Mouse (Mus musculus): ENCODE measurements around the gene Mxd4. TPM values are rescaled to one million over a fixed set of nuclear protein-coding genes. Genes with fewer than 3 reads are reported as not detected.

Gene Mxd4
- polyA plus RNA-seq, 1 experiment: 51.1 TPM

DNA sequence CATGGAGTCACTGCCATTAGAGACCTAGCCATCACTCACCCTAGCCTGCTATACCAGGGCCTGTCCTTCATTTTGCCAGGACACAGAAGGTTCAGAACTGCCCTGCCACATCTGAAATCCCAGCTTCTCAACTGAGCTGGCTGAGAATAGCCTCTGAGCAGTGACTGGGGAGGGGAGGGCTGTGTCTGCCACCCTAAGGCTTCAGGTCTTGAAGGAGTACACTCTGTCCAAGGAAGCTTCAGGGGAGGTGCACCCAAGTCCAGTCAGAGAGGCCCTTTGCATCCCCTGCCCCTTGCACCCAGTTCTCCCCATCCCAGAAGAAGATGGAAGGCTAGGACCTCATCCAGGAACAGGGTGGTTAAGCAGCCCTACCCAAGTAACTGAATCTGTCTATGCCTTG lies 1.7 kb downstream of the Mxd4 start:
- H3K27ac ChIP-seq (ENCODE audit: control insufficient read depth, insufficient read depth, low read depth, low read length, poor library complexity): no peak overlapping the region
- peaks cover 7% of the 10 kb centered on the region; the same call in 1 of the 2 replicates for H3K4me1 ChIP-seq (ENCODE audit: control insufficient read depth, insufficient read depth, low read length)
- no peak overlapping the region for H3K4me3 ChIP-seq (replicated peaks; ENCODE audit: control insufficient read depth, low read depth, low read length)
- TF ChIP-seq POLR2A (IDR thresholded peaks at IDR 0.05; ENCODE audit: borderline replicate concordance, control insufficient read depth, low read depth, low read length): no peak
- no peak for TF ChIP-seq CTCF (IDR thresholded peaks at IDR 0.05; ENCODE audit: control insufficient read depth, insufficient read depth, low read length)

DNA sequence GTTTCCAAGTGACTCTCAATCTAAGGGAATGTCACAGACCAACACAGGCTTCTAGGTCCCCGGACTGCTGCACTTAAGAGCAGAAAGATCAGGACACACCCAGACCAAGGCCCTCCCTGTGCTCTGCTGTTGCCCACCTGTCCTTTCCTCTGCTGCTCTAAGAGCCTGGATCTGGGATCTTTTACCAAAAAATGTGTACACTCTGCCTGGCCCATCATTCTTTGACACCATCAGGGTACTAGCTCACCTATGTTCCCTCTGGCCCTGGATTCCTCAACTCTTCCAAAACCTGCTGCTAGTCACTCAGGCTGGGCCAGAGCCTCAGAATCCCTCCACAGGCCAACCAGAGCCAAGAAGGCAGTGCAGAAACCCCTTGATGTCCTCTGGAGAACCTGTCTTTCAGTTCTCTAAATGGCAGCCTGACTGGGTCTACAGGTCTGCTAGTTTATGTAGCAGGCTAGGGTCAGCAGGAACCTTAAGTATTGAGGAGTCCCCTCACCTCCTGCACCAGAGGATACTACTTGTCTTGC lies 2.4 kb downstream of the Mxd4 start:
- Histone ChIP-seq H3K27ac (ENCODE audit: control insufficient read depth, insufficient read depth, low read depth, low read length, poor library complexity) (no peak overlapping the region), H3K4me1 (ENCODE audit: control insufficient read depth, insufficient read depth, low read length) (peaks cover 7% of the 10 kb centered on the region; the same call in 1 of the 2 replicates), H3K4me3 (replicated peaks; ENCODE audit: control insufficient read depth, low read depth, low read length) (no peak overlapping the region)
- 86% methylated on average over 1 of the region's 1 CpGs for WGBS
- TF ChIP-seq POLR2A (IDR thresholded peaks at IDR 0.05; ENCODE audit: borderline replicate concordance, control insufficient read depth, low read depth, low read length) (no peak), CTCF (IDR thresholded peaks at IDR 0.05; ENCODE audit: control insufficient read depth, insufficient read depth, low read length) (no peak)

GRCm38 (mm10) chr5:34183976-34184375 lies 3.5 kb downstream of the Mxd4 start:
- TF ChIP-seq POLR2A (IDR thresholded peaks at IDR 0.05; ENCODE audit: borderline replicate concordance, control insufficient read depth, low read depth, low read length): no peak
- TF ChIP-seq CTCF (IDR thresholded peaks at IDR 0.05; ENCODE audit: control insufficient read depth, insufficient read depth, low read length): no peak
- Histone ChIP-seq H3K4me3 (replicated peaks; ENCODE audit: control insufficient read depth, low read depth, low read length) (no peak overlapping the region), H3K27ac (ENCODE audit: control insufficient read depth, insufficient read depth, low read depth, low read length, poor library complexity) (no peak overlapping the region), H3K4me1 (ENCODE audit: control insufficient read depth, insufficient read depth, low read length) (peaks cover 2% of the 10 kb centered on the region; the same call in 1 of the 2 replicates)
- 84% methylated on average over 3 of the region's 3 CpGs for whole genome bisulfite sequencing

DNA sequence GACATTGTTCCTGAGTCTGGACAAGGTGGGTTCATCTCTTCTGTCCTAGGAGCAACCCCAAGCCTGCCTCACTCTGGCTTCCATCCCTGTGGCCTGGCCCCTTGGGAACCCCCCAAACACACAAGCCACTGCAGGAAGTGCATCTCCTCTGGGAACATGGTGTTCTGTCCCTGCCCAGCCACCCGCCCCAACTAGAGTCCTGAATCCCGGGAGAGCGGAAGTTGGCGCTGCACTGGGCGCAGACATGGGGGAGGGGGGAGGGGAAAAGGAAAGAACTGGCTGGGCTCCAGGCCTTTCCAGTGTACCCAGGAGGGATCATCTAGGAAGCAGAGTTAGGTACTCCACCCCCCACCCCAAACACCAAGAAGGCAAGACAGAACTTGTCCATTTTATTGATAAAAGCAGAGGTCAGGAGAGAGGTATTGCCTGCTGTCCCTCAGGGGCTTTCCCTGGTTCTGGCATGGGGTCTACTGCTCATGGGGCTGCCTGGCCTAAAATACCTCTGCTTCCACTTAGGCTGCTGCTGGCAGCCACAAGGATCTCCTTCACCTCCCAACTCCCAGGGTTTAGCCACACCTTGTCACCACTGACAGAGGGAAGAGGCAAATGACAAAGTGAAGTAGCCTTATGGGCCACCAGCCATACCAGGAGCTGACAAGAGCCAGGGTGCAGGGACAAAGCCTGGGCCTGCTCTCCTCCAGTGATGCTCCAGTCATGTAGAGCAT lies 4.2 kb downstream of the Mxd4 start:
- H3K4me3 ChIP-seq (replicated peaks; ENCODE audit: control insufficient read depth, low read depth, low read length): no peak overlapping the region
- no peak overlapping the region for H3K27ac ChIP-seq (ENCODE audit: control insufficient read depth, insufficient read depth, low read depth, low read length, poor library complexity)
- WGBS: 78% methylated on average over 5 of the region's 5 CpGs
- H3K4me1 ChIP-seq (ENCODE audit: control insufficient read depth, insufficient read depth, low read length): no peaks in the 10 kb centered on the region; the same call in 1 of the 2 replicates
- TF ChIP-seq POLR2A (IDR thresholded peaks at IDR 0.05; ENCODE audit: borderline replicate concordance, control insufficient read depth, low read depth, low read length) (no peak), CTCF (IDR thresholded peaks at IDR 0.05; ENCODE audit: control insufficient read depth, insufficient read depth, low read length) (no peak)

GRCm38 (mm10) chr5:34182486-34182885 lies 5.0 kb downstream of the Mxd4 start:
- WGBS: 45% methylated on average over 3 of the region's 3 CpGs
- no peaks in the 10 kb centered on the region; the same call in 1 of the 2 replicates for H3K4me1 ChIP-seq (ENCODE audit: control insufficient read depth, insufficient read depth, low read length)

DNA sequence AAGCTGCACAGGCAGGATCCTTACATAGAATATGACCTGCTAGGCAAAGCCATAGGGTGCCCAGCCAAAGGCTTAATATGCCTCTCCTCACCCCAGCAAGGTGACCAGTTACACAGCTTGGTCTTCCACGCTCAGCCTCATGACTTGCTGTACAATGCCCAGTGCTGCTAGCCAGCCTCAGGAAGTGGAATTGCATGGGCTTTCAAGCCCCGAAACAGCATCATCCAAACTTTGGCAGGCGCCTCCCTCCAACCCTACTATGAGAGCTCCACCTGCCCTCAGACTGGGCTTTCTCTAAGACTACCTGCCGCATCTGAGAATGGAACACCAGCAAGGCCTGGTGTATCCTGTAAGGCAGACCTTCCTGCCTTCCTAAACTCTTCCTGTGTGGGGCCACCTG lies 9.7 kb downstream of the Mxd4 start:
- WGBS: 92% methylated on average over 4 of the region's 4 CpGs
- Histone ChIP-seq H3K27ac (ENCODE audit: control insufficient read depth, insufficient read depth, low read depth, low read length, poor library complexity) (no peak overlapping the region), H3K4me1 (ENCODE audit: control insufficient read depth, insufficient read depth, low read length) (no peaks in the 10 kb centered on the region), H3K4me3 (replicated peaks; ENCODE audit: control insufficient read depth, low read depth, low read length) (no peak overlapping the region)
- TF ChIP-seq POLR2A (IDR thresholded peaks at IDR 0.05; ENCODE audit: borderline replicate concordance, control insufficient read depth, low read depth, low read length): no peak
- no peak for TF ChIP-seq CTCF (IDR thresholded peaks at IDR 0.05; ENCODE audit: control insufficient read depth, insufficient read depth, low read length)

More at GRCm38 (mm10) chr5:34182486-34182885, 5.0 kb downstream of the Mxd4 start:
- no peak for TF ChIP-seq POLR2A (IDR thresholded peaks at IDR 0.05; ENCODE audit: borderline replicate concordance, control insufficient read depth, low read depth, low read length)
- TF ChIP-seq CTCF (IDR thresholded peaks at IDR 0.05; ENCODE audit: control insufficient read depth, insufficient read depth, low read length): no peak
- no peak overlapping the region for H3K27ac ChIP-seq (ENCODE audit: control insufficient read depth, insufficient read depth, low read depth, low read length, poor library complexity)
- H3K4me3 ChIP-seq (replicated peaks; ENCODE audit: control insufficient read depth, low read depth, low read length): no peak overlapping the region

GRCm38 (mm10) chr5:34177091-34177490 lies 10.4 kb downstream of the Mxd4 start:
- no peaks in the 10 kb centered on the region for H3K4me1 ChIP-seq (ENCODE audit: control insufficient read depth, insufficient read depth, low read length)
- no peak for TF ChIP-seq POLR2A (IDR thresholded peaks at IDR 0.05; ENCODE audit: borderline replicate concordance, control insufficient read depth, low read depth, low read length)
- no peak for TF ChIP-seq CTCF (IDR thresholded peaks at IDR 0.05; ENCODE audit: control insufficient read depth, insufficient read depth, low read length)
- no peak overlapping the region for H3K27ac ChIP-seq (ENCODE audit: control insufficient read depth, insufficient read depth, low read depth, low read length, poor library complexity)
- WGBS: 93% methylated on average over 2 of the region's 2 CpGs
- H3K4me3 ChIP-seq (replicated peaks; ENCODE audit: control insufficient read depth, low read depth, low read length): no peak overlapping the region

GRCm38 (mm10) chr5:34176691-34177090 lies 10.8 kb downstream of the Mxd4 start:
- TF ChIP-seq POLR2A (IDR thresholded peaks at IDR 0.05; ENCODE audit: borderline replicate concordance, control insufficient read depth, low read depth, low read length) (peak; percentile 17; the same call in 1 of the 2 replicates), CTCF (IDR thresholded peaks at IDR 0.05; ENCODE audit: control insufficient read depth, insufficient read depth, low read length) (no peak)
- H3K4me1 ChIP-seq (ENCODE audit: control insufficient read depth, insufficient read depth, low read length): no peaks in the 10 kb centered on the region
- WGBS: 91% methylated on average over 10 of the region's 10 CpGs
- no peak overlapping the region for H3K4me3 ChIP-seq (replicated peaks; ENCODE audit: control insufficient read depth, low read depth, low read length)
- no peak overlapping the region for H3K27ac ChIP-seq (ENCODE audit: control insufficient read depth, insufficient read depth, low read depth, low read length, poor library complexity)

Measured in bone marrow, adult 2 months (tissue).